Mouse (Mus musculus) heart, postnatal 25 days (tissue): ENCODE measurements around the gene Gm11541. TPM values are rescaled to one million over a fixed set of nuclear protein-coding genes. Genes with fewer than 3 reads are reported as not detected.
"Not testable (repeated sequence)": the region's sequence is repeated elsewhere in the genome, so short reads cannot be mapped to it uniquely, and the experiment has no call there.

Source experiments
- DNase-seq: peaks from one replicate; pipeline ENCODE4 v3.0.0; 2022; ENCODE audit warnings: low spot score
- intact Hi-C: fragments of 180-260 bp; cut with DNase I; formaldehyde crosslinking; loops from one replicate; pipeline ENCODE4 v1.15.1; 2025
- total RNA-seq, 2 experiments: library from RNA; stranded (reverse); gene quantifications; 2 replicates each; pipeline ENCODE4 v1.2.3; 2021

Gene Gm11541
- total RNA-seq, 2 experiments from 2014 or later, result not detected

GRCm38 (mm10) chr11:94699399-94699798 is 4.9 kb downstream of the Gm11541 start:
- DNase-seq, result no peak
- intact Hi-C loops, result no loop called here

DNA sequence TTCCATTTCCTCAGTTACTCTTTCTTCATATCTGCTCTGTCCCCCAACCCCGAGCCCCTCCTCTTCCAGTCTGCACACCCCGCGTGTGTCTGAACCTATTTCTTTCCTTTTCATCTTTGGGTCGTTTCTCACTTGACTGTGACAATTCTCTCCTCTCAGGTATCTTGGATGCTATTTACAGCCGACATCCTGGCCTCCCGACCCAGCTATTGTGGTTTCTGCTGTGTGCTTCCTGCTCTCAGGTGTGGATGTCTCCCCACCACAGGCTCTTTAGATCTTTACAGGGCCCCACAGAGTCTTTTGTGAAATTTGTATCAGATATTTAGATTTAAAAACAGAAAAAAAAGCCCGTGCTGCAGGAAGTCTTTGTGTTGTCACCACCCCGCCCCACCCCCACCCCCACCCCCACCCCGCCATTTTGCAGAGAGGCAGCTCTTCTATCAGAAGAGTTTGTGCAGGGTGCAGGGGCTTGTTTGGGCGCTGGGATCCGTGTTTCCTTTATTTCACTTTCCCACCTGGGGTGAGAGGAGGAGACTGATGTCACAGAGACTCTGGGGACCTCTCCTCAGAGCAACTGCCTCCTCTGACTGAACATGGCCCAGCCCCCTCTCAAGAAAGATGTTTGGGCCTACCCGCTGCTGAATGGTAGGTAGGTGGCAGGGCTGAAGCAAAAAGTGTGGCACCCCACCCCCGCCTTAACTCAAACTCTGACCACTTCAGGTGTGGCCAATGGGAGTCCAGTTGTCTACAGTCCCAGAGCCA is 6.4 kb downstream of the Gm11541 start:
- intact Hi-C loops, result no loop called here
- DNase-seq, result no peak

- intact Hi-C loops, result no loop called here
- DNase-seq, result no peak
These were observed 7.2 kb downstream of the Gm11541 start for GRCm38 (mm10) chr11:94697140-94697539.

- intact Hi-C loops, result no loop called here
- no peak for DNase-seq
These were observed 8.8 kb downstream of the Gm11541 start for GRCm38 (mm10) chr11:94695508-94695907.

DNA sequence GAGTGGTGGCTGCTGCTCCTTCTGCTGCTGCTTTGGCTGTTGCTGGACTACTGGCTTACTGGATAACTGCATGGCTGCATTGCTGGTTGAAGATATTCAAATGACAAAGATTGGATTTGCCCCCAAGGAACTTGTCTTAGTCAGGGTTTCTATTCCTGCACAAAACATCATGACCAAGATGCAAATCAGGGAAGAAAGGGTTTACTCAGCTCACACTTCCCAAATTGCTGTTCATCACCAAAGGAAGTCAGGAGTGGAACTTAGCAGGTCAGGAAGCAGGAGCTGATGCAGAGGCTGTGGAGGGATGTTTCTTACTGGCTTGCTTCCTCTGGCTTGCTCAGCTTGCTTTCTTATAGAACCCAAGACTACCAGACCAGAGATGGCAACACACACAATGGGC is 11.8 kb downstream of the Gm11541 start:
- intact Hi-C loops, DNase-seq: not testable (repeated sequence)

- intact Hi-C loops, result no loop called here
- no peak for DNase-seq
These were observed 17.1 kb downstream of the Gm11541 start for GRCm38 (mm10) chr11:94687178-94687577.

DNA sequence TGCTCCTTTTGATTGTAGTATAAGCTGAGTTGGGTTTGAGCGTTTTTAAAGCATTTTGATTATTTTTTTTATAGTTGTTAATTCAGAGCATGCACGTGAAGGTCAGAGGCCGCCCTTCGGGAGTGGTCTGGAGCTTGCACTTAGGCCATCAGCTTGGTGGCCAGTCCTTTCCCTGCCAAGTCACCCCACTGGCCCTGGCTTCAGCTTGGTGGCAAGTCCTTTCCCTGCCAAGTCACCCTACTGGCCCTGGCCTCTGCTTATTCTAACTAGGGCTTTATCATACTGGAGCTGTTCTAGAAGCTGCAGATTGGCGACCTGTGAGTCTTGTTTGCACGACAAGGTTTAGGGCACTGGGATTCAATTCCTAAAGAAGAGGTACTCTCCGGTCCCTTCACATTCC is 21.9 kb downstream of the Gm11541 start:
- intact Hi-C loops, result no loop called here
- DNase-seq, result no peak

- DNase-seq, result no peak
- intact Hi-C loops, result no loop called here
These were observed 22.7 kb downstream of the Gm11541 start for GRCm38 (mm10) chr11:94681640-94682039.

DNA sequence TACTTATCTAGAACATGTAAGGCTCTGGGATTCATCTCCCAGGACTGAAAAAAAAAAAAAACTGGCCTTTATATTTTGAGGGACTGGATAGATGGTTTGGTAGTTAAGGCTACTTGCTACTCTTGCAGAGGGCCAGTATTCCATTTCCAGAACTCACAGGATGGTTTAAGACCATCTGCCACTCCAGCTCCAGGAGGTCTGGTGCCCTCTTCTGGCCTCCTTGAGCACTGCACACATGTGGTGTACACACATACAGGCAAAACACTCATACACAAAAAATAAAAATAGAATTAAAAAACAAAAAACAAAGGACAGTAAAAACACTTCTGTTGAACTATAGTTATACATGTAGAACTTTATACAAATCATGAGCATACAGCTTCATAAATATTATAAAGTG is 23.7 kb downstream of the Gm11541 start:
- intact Hi-C loops, result no loop called here
- DNase-seq, result no peak

DNA sequence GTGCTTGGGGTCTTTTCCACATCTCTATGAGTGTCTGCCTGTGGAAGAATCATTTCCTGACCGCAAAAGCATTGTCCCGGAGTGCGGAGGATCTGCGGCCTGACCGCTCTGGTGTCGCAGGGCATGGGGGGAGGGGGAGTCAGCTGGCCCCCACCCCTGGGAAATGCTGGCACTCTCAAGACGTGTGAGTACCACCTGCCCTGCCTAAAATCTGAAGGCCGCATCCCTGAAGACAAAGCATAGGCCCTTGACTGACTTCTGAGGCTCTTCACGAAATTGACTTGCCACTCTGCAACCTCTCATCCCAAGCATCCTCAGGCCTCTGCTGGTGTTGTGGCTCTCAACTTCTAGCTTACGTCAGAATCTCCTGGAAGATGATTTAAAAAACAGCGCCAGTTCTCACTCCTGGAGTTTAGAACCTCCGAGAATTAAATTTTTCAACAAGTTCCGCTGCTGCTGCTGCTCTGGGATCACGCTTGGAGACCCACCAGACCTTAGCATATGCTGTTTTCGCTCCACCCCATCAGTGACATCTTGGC is 26.6 kb downstream of the Gm11541 start:
- intact Hi-C loops, result no loop called here
- DNase-seq, result no peak

DNA sequence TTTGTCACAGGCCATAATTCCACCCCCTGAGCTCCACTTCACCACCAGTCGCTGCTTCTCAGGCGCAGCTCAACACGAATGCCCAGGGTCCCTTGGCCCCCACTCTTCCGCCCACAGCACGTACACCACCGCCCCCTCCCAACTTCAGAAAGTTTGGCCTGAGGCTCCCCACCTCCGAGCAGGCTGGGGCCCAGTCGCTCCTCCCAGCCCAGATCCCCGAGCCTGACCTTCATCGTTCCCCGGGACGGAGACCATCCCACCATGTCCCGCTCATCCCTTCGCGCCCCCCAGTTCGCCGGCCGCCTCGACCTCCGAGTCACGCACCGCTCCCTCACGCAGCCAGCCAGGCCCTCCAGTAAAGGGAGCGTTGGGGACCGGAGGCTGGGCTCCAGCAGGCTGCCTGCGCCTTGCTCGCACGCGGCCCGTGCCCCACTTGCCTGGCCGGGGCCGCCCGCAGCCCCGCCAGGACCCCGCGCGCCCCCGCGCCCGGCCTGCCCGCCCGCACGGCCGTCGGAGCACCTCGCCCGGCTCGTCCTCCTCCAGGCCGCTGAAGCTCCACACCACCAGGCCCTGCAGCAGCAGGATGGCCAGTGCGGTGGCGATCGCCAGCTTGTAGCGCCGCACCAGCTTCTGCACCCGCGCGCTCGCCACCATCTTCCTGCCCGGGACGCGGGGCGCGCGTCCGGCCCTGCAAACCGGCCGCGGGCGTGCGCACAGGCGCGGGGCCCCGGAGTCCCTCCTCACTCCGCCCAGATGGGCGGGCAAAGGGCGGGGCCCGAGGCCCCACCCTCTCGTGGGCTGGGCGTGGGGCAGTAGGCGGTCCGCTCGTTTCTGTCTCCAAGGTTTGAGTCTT is 27.3 kb downstream of the Gm11541 start, which contains the start of gene Xylt2:
Gene Xylt2 (minus strand): TSS at position 762 of the 853 bp plus-strand sequence.
- peak; percentile 86 for DNase-seq
- intact Hi-C loops, result no loop called here

DNA sequence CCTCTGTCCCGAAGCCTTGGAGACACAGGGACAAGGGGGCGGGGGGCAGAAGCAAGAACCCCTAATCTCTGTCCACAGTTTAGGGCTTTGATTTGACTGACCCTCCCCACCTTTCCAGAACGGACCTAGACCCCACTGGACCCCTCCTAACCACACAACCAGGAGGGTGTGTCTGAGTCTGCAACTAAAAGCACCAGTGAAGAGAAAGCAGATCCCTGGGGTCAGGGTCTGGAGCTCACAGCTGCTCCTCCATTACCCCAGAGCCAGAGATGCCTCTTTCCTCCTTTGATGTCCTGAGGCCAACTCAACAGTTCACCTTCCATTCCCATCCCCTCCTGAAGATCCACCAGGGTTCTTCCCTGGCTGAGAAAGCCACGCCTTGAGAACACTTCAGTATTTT is 28.0 kb downstream of the Gm11541 start:
- intact Hi-C loops, result no loop called here
- no peak for DNase-seq

GRCm38 (mm10) chr11:94675446-94675845 is 28.9 kb downstream of the Gm11541 start:
- no peak for DNase-seq
- intact Hi-C loops, result no loop called here

DNA sequence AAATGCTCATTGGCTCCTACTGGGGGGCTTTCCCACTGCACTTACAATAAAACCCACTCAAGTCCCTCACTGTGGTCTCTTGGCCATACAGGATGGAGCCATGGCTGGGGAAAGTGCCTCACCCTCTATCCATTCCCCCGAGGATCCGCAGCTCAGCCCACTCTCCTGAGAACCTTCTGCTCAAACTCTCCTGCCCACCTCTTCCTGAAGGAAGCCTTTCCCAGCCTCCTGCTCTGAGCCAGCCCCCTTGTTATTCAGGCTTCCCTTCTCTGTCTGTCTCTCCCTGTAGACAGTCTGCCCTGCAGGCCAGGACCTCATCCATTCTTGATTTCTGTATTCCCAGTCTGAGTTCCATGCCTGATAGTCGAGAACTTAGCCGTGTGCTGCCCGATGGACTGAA is 29.3 kb downstream of the Gm11541 start:
- DNase-seq, result no peak
- intact Hi-C loops, result no loop called here

DNA sequence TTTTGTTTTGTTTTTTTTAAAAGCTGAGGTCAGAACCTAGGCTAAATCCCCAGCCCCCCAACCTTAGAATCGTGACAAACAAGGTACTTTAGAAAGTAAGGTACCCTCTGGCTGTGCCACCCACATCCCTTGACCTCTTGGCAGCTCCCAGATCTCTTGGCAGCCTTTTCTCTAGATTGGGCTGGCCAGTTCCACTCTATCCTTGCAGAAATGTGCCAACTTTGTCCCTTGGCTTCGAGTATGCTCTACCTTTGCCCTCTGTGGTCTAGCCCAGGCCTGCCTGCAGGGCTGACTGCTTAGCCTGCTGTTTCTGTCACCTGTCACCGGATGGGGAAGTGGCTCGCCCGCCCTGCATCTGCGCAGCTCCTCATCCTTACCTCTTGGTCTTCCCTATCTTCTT is 39.0 kb downstream of the Gm11541 start:
- intact Hi-C loops, result no loop called here
- DNase-seq, result no peak

GRCm38 (mm10) chr11:94661344-94661743 is 43.0 kb downstream of the Gm11541 start:
- no peak for DNase-seq
- intact Hi-C loops, result no loop called here

DNA sequence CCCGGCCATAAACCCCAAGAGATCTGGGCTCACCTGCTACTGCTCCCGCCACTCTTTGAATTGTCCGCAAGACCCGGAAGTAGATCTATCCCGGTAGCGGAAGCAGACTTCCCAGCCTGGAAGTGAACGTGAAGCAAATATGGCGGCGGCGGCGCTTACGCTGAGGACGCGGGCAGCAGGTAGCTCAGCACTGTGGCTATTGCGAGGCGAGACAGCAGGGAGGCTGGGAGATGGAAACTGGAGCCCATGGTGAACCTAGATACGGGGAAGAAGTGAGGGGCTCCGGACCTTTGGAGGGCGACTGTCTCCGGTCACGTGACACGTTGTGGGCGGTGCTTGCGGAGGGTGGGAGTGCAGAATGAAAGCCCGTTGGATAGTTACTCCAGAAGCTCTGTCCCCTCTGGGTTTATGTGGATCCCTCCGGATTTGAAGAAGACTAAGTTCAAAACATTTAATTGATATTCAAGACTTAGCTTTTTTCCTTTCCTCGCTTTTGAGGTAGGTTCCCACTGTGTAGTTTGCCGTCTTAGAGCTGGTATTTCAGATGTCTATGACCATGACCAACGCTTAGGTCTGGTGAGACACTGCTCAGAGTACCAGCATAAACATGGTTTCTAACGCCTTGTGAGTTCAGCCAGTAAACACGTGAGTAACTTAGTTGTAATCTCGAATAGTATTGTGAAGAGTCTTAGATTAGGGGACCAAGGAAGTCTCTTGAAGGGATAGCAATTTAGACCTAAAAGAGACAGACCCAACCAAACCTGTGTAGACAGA is 50.4 kb downstream of the Gm11541 start, which contains the start of the genes Mrpl27 and Eme1:
Gene Mrpl27 (plus strand): TSS at position 105 of the 774 bp plus-strand sequence.
Gene Eme1 (minus strand): TSS at position 302 of the 774 bp plus-strand sequence.
- peak; percentile 67 for DNase-seq
- intact Hi-C loops, result no loop called here

GRCm38 (mm10) chr11:94652973-94653372 is 51.3 kb downstream of the Gm11541 start:
- intact Hi-C loops, result no loop called here
- DNase-seq, result no peak

DNA sequence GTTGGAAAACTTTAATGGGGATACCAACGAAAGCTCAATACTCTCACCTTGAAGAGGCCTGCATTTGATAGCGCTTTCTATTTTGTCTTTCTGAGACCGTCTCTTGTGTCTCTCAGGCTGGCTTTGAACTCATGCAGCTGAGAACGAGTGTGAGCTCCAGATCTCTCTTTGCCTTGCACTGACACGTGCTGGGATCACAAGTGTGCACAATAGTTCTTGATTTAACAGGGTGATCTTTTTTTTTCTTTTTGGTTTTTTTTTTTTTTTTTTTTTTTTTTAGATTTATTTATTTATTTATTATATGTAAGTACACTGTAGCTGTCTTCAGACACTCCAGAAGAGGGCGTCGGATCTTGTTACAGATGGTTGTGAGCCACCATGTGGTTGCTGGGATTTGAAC is 53.1 kb downstream of the Gm11541 start:
- DNase-seq, intact Hi-C loops: not testable (repeated sequence)

- intact Hi-C loops, result loop anchor here (5.0 kb wide), 1 partner anchor 71 kb away; no protein-coding TSS in a partner anchor
- no peak for DNase-seq
These were observed 57.8 kb downstream of the Gm11541 start for GRCm38 (mm10) chr11:94646457-94646856.
